Mouse (Mus musculus): Measurements from ENCODE around the gene Pdcd6ip. TPM values are rescaled to one million over a fixed set of nuclear protein-coding genes. Genes with fewer than 3 reads are reported as not detected.
A peak's percentile ranks its signal among the peaks of the same experiment; 100 is the strongest.

The Pdcd6ip gene
- polyA plus RNA-seq, 1 experiment from 2014 or later: 80.0 TPM

DNA sequence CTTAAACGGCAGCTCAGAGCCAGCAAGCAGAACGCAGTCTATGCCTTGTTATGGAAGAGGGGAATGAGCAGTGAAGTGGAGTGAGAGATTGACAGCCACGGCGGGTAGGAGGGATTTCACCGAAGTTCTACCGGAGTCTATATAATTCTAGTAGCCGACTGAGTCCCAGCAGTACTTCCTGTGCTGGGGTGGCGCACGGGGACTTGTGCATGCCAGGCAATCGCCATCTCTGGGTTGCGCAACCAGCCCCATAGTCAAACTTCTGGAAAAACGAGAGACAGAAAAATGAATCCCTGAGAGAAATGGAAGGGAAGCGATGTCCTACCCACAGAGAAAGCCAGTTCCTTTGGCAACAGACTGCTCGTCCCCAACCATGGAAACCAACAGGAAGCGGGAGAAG, 16.6 kb upstream of the Pdcd6ip start:
- Histone ChIP-seq H3K4me2 (no peak overlapping the region), H3K9ac (no peak overlapping the region), H3K27ac (ENCODE audit: low read depth) (no peak overlapping the region), H3K9me3 (ENCODE audit: low read depth, low read length) (no peaks in the 10 kb centered on the region), H3K4me3 (ENCODE audit: low read depth, low read length) (no peak overlapping the region), H3K27me3 (ENCODE audit: insufficient read depth, low read length) (no peaks in the 10 kb centered on the region), H3K36me3 (ENCODE audit: insufficient read depth) (no peaks in the 10 kb centered on the region), H3K4me1 (ENCODE audit: insufficient read depth) (no peaks in the 10 kb centered on the region)
- no peak for ATAC-seq (ENCODE audit: insufficient read depth)
- no peak for TF ChIP-seq CTCF (IDR thresholded peaks at IDR 0.05; ENCODE audit: low read depth)
- WGBS: 79% methylated on average over 15 of the region's 15 CpGs
- no peak for DNase-seq

DNA sequence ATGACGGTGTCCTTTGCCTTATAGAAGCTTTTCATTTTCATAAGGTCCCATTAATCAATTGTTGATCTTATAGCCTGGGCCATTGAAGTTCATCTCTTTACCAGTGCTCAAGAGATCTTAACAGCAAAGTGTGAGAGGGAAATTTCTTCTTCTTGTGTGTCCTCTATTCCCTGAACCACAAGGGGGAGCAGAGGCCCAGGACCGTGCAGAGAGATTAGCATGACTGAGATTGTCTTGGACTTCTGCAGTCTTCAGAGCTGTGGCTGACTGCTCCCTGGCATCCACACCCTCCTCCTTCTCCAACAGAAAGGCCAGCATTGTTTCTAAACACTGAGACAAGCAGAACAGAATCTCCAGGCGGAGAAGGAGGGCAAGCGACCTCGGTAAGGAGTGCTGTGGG, 11.0 kb upstream of the Pdcd6ip start:
- peak; percentile 72 for TF ChIP-seq CTCF (IDR thresholded peaks at IDR 0.05; ENCODE audit: low read depth)
- Histone ChIP-seq H3K4me1 (ENCODE audit: insufficient read depth) (no peaks in the 10 kb centered on the region), H3K9me3 (ENCODE audit: low read depth, low read length) (no peaks in the 10 kb centered on the region), H3K27ac (ENCODE audit: low read depth) (no peak overlapping the region), H3K36me3 (ENCODE audit: insufficient read depth) (no peaks in the 10 kb centered on the region), H3K27me3 (ENCODE audit: insufficient read depth, low read length) (no peaks in the 10 kb centered on the region), H3K4me2 (no peak overlapping the region), H3K9ac (no peak overlapping the region), H3K4me3 (ENCODE audit: low read depth, low read length) (no peak overlapping the region)
- ATAC-seq (ENCODE audit: insufficient read depth) (peak; percentile 70), DNase-seq (peak; percentile 59)
- WGBS: 48% methylated on average over 5 of the region's 5 CpGs

DNA sequence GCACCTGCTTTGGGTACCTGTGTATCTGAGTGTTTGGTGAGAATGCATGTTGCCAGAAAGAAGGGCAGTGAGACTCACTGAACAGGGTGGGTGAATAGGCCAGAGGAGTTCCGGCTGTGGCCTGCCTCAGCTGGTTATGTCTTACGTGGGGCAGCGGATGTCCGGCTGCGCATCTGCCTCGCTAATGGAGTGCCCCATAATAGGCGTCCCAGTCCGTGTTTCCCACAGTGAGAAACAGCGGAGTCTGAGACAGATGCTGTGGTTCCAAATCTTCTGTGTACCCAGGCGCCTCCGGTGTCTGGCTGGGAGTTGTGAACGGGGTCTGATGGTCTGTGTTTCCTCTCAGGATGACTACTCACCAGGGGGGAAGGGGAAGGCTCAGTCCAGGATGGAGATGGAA, 2.8 kb upstream of the Pdcd6ip start:
- 77% methylated on average over 12 of the region's 12 CpGs for WGBS
- no peaks in the 10 kb centered on the region for H3K9me3 ChIP-seq (ENCODE audit: low read depth, low read length)
- H3K36me3 ChIP-seq (ENCODE audit: insufficient read depth): no peaks in the 10 kb centered on the region
- no peak for ATAC-seq (ENCODE audit: insufficient read depth)
- H3K9ac ChIP-seq: no peak overlapping the region
- H3K4me1 ChIP-seq (ENCODE audit: insufficient read depth): peaks cover 5% of the 10 kb centered on the region; the same call in 1 of the 2 replicates
- no peak overlapping the region for H3K27ac ChIP-seq (ENCODE audit: low read depth)
- no peak overlapping the region for H3K4me2 ChIP-seq
- H3K27me3 ChIP-seq (ENCODE audit: insufficient read depth, low read length): no peaks in the 10 kb centered on the region
- no peak for TF ChIP-seq CTCF (IDR thresholded peaks at IDR 0.05; ENCODE audit: low read depth)
- H3K4me3 ChIP-seq (ENCODE audit: low read depth, low read length): no peak overlapping the region
- no peak for DNase-seq

DNA sequence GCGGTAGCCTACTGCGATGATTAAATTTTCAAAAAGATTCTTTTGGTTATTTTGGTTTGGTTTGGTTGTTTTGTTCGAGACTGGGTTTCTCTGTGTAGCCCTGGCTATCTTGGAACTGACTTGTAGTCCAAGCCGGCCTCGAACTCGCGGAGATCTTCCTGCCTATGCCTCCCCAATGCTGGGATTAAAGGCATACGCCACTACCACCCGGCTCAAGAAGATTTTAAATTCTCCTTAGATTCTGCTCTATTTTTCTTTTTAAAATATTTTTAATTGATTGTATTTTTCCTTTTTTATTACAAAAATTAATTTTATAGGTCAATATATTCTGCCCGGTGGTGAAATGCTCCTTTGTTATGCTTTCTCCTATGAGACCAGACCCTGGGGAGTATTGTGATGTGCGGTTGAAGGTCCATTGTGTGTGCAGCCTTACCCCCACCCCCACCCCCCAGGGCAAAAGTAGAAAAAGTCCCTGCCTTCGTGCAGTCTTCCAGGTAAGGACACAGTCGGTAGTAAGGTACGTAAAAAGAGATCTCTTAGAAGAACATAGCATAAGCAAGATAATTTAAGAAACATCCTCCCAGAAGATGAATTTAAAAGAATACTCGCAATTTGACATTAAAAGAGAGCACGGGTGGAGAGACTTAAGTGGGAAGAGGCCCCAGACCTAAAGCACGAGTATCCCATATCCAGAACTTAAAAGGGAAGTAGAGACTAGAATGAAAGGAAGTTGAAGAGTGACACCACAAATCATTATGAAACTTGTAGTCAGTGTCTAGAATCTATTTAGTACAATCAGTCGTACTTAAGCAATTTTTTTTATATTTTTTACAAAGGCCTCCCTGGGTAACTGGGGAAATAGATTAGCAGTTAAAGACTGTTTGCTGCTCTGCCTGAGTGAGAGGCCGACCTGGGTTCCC, 562 bp upstream of the Pdcd6ip start:
- Histone ChIP-seq H3K4me2 (peak overlapping the region; percentile 83), H3K9ac (peak overlapping the region; percentile 97), H3K27me3 (ENCODE audit: insufficient read depth, low read length) (no peaks in the 10 kb centered on the region), H3K27ac (ENCODE audit: low read depth) (no peak overlapping the region), H3K4me3 (ENCODE audit: low read depth, low read length) (peak overlapping the region; percentile 95), H3K9me3 (ENCODE audit: low read depth, low read length) (no peaks in the 10 kb centered on the region), H3K4me1 (ENCODE audit: insufficient read depth) (peaks cover 5% of the 10 kb centered on the region; the same call in 1 of the 2 replicates), H3K36me3 (ENCODE audit: insufficient read depth) (0 out of 2 replicates have a peak, but pooled peaks cover 4% of the 10 kb centered on the region)
- WGBS: 55% methylated on average over 19 of the region's 19 CpGs
- DNase-seq: no peak
- ATAC-seq (ENCODE audit: insufficient read depth): no peak
- TF ChIP-seq CTCF (IDR thresholded peaks at IDR 0.05; ENCODE audit: low read depth): no peak

DNA sequence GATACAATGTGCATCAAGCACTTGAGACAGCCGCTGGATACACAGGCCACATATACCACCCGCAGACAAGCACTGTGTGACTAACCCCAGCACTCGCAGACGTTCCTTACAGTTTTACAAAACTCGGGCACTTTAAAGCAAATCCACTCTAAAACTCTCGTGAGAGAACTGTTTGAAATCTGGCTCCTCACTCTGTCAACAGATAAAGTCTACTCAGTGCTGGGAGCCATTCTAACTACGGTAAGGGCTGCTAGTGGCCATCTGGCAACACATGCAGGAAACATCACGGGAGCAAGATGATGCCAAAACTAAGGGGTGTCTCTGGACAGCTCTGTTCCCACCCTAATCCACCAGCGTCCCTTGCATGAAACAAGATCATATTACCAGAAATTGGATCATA, 1.2 kb downstream of the Pdcd6ip start:
- Histone ChIP-seq H3K9ac (peak overlapping the region; percentile 97), H3K9me3 (ENCODE audit: low read depth, low read length) (no peaks in the 10 kb centered on the region), H3K36me3 (ENCODE audit: insufficient read depth) (0 out of 2 replicates have a peak, but pooled peaks cover 4% of the 10 kb centered on the region), H3K4me1 (ENCODE audit: insufficient read depth) (peaks cover 5% of the 10 kb centered on the region; the same call in 1 of the 2 replicates), H3K4me2 (peak overlapping the region; percentile 83), H3K4me3 (ENCODE audit: low read depth, low read length) (peak overlapping the region; percentile 95), H3K27me3 (ENCODE audit: insufficient read depth, low read length) (no peaks in the 10 kb centered on the region), H3K27ac (ENCODE audit: low read depth) (no peak overlapping the region)
- no peak for TF ChIP-seq CTCF (IDR thresholded peaks at IDR 0.05; ENCODE audit: low read depth)
- WGBS: 29% methylated on average over 9 of the region's 9 CpGs
- DNase-seq: no peak
- ATAC-seq (ENCODE audit: insufficient read depth): no peak

DNA sequence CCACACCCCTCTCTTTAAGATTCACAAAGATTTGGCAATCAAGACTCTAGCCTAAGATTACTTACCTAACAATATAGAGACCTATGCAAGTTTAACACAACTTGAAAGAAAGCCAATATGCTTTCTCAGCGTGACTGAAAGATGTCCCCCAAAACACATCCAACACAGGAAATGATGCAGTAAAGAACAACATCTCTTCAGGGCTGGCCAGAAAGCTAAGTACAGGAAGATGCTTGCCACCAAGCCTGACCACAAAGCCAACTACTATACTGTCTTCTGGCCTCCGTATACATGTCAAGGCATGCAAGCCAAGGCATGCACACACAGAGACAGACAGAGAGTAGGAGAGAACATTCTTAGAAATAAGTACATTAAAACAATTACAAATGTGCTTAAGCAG, 2.0 kb downstream of the Pdcd6ip start:
- no peaks in the 10 kb centered on the region for H3K27me3 ChIP-seq (ENCODE audit: insufficient read depth, low read length)
- H3K36me3 ChIP-seq (ENCODE audit: insufficient read depth): 0 out of 2 replicates have a peak, but pooled peaks cover 4% of the 10 kb centered on the region
- ATAC-seq (ENCODE audit: insufficient read depth) (no peak), DNase-seq (no peak)
- no peaks in the 10 kb centered on the region for H3K9me3 ChIP-seq (ENCODE audit: low read depth, low read length)
- H3K9ac ChIP-seq: 0 out of 2 replicates have a peak overlapping the region, but pooled peaks have one; percentile 97
- peaks cover 5% of the 10 kb centered on the region; the same call in 1 of the 2 replicates for H3K4me1 ChIP-seq (ENCODE audit: insufficient read depth)
- no peak for TF ChIP-seq CTCF (IDR thresholded peaks at IDR 0.05; ENCODE audit: low read depth)
- H3K27ac ChIP-seq (ENCODE audit: low read depth): no peak overlapping the region
- H3K4me3 ChIP-seq (ENCODE audit: low read depth, low read length): peak overlapping the region; percentile 95
- WGBS: 68% methylated on average over 2 of the region's 2 CpGs
- peak overlapping the region; percentile 83 for H3K4me2 ChIP-seq

DNA sequence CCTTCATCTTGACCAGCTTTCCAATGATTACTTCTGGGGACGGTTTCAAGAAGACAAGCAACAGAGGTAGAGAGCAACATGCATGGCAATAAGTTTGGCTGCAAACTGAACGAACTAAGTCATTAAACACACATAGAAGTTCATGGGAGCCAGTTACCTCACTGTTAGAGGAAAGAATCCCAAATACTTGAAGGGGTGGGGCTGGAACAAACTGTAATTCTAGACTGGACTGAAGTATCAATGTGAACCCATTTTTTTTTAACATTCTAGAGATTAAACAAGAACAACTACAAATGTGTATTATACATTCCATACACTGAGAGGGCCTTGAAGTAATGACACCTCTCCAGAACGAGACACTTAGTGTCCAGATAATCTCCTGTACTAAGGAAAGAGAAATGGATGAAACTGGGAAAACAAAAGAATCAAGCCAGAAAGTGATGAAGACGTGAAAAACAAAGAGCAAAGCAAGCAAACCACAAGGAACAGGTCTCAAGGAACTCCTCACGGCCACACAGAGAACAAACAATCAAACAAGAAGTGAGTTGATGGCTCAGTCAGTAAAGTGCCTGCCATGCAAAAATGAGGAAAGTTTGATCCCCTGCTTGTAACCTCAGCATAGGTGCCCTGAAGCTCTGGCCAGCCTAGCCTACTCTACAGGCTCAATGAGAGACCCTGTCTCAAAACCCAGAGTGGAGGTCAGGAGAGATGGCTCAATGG, 6.5 kb downstream of the Pdcd6ip start:
- H3K27ac ChIP-seq (ENCODE audit: low read depth): no peak overlapping the region
- TF ChIP-seq CTCF (IDR thresholded peaks at IDR 0.05; ENCODE audit: low read depth): no peak
- ATAC-seq (ENCODE audit: insufficient read depth): no peak

More for the DNA sequence above, 6.5 kb downstream of the Pdcd6ip start:
- H3K36me3 ChIP-seq (ENCODE audit: insufficient read depth): peaks cover 16% of the 10 kb centered on the region
- no peaks in the 10 kb centered on the region for H3K9me3 ChIP-seq (ENCODE audit: low read depth, low read length)
- no peak overlapping the region for H3K4me3 ChIP-seq (ENCODE audit: low read depth, low read length)
- peaks cover 5% of the 10 kb centered on the region; the same call in 1 of the 2 replicates for H3K4me1 ChIP-seq (ENCODE audit: insufficient read depth)
- H3K27me3 ChIP-seq (ENCODE audit: insufficient read depth, low read length): no peaks in the 10 kb centered on the region
- H3K9ac ChIP-seq: no peak overlapping the region
- 73% methylated on average over 5 of the region's 5 CpGs for whole genome bisulfite sequencing
- DNase-seq: no peak
- H3K4me2 ChIP-seq: no peak overlapping the region
